Mouse (Mus musculus) left cerebral cortex, adult 9 months (tissue): ENCODE data around the gene Eefsec.

ENCODE experiments used
- DNase-seq, 2 experiments: peaks; one replicate each; pipeline ENCODE4 v3.0.0; 2022; ENCODE audit warnings: low spot score in 2 of 2

Gene Eefsec

DNA sequence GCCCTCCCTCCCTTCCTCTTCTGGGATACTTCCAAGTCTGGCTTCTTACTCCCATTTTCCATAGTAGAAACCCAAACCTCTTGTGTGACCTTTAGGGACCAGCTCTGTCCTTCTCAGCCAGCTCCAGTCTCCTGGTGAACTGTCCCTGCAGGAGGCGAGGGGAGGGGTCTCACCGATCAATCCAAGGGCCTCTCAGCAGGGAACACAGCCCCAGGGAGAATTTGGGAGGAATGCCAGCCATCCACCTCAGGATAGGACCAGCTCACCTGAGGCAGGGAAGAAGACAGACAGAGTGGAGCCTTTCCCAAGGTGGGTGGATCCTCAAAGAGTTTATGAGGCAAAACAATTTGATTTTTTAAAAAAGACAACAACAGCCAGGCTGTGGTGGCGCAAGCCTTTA, 236.2 kb downstream of the Eefsec start:
- DNase-seq = no peak

GRCm38 (mm10) chr6:88209453-88209852, 236.9 kb downstream of the Eefsec start:
- no peak for DNase-seq

DNA sequence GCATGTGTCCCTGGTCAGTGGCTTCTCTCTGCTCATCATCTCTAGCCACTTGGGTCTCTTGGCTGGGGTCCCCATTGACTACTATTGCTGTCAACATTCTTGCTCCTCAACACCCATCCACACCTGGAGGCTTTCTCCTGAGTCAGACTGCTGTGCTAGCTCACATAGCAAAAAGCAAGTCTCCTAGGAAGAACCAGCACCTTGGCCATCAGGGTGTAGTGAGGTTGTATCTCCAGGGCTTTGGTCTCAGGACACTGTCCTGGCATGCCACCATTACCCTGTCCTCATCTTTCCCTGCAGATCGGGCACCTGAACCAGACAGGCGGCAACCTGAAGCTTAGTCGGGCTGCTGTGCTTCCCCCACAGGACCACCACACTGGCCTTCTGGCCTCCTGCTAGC, 238.0 kb downstream of the Eefsec start:
- no peak for DNase-seq

- DNase-seq = no peak
Measured at GRCm38 (mm10) chr6:88207403-88208033, 238.8 kb downstream of the Eefsec start.
